Mouse (Mus musculus) natural killer cell, adult 2 months (primary cell): ENCODE data around the gene Fam189a1.

Source experiments
- DNase-seq, 2 experiments: peaks; one replicate each; pipeline ENCODE4 v3.0.0; 2022; ENCODE audit warnings: low spot score in 2 of 2

Gene Fam189a1

DNA sequence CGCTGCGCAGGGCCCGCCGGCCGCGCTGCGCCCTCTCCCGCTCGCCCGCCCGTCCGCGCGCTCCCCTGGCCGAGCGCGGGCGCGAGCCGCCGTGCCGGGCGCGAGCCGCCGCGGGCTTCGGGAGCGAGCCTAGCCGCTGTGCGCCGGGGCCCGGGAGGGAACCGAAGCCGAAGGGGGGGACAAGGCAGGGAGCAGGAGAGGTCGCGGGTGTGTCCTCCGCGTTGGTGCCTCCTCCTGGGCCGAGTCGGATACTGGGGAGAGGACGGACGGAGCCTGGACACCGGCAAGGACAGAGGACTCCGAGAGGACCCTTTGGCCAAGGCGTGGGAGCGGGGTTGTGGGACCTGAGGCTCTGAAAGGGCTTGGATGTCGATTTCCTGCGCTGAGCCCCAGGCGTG, at the start of gene Fam189a1:
Fam189a1 (minus strand) TSS at position 57 of the 398 bp plus-strand sequence.
- DNase-seq, result no peak

DNA sequence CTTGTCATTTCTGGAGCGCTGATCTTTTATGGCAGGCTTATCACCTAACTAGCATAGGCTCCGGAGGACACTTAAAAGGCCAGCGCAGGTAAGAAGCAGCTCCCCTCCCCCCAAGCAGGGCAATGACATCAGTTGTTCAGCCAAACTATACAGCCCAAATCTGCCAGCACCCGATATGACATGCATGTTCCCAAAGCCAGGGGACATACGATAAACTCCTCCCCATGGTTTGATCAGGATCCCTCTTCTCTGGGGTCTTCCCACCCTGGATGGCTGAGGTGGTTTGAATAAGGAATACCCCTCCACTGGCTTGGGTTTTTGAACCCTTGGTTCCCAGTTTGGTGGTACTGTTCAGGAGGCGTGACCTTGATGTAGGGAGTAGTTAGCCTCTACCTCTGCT, 49.7 kb upstream of the Fam189a1 start:
- DNase-seq, result no peak

DNA sequence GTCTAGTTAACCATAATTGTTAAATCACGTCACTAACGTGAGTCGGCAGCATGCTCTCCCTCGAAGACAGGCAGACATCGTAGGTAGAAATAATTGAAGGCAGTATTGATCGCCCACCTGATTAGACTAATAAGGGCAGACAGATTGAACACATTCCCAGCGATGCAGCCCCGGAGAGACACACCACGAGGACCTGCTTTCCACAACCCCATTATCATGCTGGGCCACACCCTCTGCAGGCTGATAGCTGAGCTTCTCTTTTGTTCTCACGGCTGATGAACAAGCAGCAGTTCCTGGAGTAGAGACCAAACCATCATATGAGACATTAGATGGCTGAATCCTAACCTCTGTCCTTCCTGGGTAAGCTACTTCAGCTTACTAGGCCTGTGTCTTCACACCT, 46.3 kb upstream of the Fam189a1 start:
- no peak for DNase-seq

DNA sequence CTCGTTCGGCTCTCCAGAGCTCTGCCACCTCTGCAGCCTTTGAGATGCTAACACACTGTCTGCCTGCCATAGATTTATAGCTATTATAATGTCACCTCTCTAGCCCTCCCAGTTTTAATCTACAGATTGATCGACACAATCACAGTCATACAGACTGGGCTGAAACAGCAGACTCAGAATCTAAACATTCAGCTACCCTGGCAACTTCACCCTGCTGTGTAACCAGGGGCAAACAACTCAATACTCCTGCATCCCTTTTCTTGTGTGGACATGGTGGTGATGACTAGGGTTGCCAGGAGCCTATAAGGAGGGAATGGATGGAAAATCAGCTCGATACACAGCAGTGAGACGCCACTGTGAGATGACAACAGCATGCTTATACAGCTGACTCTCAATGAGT, 24.3 kb upstream of the Fam189a1 start:
- no peak for DNase-seq

DNA sequence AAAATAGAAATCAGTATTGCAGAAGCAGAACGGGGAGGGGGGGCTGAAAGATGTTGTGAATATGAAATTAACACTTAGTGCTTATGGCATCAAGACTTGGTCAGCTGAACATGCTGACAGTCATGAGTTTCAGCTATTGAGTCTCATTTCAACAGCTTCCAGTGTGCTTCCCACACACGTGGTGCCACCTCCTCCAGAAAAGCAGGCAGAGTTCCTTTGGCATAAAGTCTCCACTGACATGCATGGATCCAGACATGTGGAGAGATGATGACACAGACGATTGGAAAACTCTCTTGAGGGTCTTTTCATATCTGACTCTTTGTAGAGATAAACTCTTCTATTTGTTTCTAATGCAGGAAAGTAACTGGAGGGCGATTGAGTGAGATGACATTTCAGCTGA, 14.4 kb upstream of the Fam189a1 start:
- DNase-seq, result no peak

DNA sequence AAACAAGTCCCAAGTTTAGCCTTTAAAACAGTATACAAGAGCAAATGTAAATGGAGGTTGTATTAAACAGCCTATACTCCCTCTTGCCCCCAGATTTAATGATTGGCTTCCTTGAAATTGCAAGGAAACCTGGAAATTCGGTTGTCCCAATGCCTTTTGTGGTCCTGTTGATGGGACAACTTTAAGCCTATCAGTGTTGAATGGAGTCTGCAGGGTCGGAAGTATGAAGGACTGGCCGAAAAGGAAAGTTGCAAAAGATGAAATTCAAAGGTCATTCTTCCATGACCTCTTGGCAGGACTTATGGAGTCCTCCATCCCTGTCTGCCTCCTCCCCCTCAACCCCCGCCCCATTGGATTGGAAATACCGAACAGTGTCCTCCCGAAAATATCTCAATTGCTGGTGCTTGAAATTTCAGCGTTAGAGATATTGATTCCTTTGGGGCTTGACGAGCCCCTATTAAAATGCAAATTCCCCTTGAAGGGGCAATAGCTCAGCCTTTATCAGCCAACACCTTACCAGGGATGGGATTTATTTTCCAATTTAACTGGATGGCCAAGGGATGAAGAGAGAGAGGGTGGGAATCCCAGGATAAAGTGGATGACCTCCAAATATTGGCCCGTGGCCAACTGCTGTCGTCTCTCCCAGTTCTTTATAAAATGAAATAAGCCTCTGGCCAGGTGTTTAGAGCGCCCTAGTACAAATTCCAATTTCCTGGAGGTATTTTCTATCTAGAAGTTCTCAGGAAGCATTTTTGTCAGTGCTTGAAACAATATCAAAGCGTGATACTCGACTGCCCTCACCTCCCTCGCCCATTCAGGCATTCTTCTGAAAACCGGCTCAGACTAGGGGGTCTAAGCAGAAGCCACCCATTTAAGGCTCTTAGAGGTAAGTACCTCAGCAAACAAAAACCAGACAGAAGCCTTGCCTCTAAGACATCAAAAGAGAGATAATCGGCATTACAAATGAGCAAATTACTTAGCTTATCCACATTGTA, 958 bp upstream of the Fam189a1 start:
- no peak for DNase-seq

DNA sequence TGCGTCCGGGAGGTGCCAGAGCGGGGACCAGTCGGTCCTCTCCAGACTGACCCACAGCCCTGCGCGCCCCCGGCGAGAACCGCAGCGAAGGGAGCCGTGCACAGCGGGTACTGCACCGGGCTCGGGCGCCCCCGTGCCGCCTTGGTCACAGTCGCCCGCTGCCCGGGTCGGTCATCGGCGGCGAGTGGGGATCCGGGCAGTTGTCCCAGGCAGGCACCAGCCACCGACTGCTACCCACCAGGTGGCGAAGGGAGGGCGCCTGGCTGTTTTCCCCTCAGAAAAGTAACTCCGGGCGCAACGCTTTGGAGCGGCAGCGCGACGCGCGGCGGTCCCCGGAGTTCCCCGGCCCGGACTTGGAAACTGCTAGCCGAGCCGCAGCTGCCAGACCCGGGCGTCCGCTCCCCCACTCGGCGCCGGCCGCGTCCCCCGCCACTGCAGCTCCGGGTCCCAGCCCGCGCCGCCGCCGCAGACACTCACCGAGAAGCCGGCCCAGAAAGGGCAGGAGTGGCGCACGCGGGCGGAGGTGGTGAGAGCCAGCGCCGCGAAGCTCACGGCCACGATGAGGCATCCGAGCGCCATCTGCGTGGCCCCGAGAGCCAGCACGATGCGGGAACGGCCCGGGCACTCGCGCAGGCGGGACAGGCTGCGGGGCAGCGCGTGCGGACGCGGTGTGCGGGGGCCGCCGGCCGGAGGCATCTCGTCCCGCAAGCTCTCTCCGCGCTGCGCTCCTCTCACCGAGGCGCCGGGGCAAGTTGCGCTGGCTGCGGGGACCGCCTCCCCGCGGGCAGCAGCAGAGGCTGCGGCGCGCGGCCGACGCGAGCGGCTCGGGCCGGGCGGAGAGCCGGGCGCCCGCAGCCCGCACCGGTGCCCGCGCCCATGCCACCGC, 499 bp downstream of the Fam189a1 start:
- no peak for DNase-seq

DNA sequence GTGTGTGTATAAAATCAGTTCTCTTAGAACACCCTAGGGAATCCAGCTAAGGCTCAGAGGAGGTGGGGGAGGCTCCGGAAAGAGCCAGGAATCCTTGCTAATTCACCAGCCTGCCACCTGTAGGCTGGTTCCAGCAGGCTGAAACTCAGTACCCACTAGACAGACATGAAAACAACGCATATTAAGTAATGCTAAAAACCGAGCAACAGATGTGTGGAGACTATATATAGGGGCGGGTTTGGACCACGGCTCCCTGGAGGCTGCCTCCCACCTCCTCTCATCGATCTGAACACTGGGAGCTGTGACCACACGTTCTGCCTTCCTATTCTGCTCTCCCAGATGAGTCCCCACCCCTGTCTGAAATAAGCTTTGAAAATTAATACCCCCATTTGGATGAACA, 1.8 kb downstream of the Fam189a1 start:
- no peak for DNase-seq

DNA sequence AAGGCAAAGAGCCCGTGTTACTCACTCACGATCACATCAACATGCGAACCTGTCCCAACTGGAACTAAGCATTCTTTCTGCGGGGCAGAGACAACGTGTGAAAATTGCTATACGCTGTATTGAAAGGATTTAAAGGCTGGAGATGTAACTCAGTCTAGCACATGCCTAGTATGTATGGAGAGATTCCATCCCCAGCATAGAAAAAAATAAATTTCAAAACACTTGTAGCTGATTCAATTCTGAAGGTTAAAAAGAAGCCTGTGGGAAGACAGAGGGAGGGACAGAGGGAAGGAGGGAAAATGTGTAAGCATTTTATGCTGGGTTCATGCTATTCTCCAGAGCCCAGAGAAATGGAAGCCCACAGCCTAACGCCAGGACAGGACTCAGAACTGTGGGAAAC, 2.5 kb downstream of the Fam189a1 start:
- no peak for DNase-seq

DNA sequence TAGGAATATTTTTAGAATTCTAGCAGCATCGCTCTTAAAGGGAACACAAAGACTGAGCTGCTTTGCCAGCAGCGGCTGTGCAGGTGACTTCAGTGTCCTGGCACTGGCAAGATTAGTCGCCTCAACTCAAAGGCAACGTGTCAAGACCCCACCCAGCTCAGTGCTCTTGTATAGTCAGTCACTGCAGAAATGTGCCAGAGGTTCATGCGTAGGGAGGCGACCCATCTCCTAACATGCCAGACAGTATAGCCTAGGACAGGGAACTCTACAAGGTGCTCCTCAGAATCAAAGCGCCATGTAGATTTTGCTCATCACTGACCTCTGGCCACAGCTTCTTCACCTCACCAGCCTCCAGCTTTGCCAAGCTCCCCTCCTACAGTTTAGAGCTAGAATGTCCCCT, 4.8 kb downstream of the Fam189a1 start:
- no peak for DNase-seq

DNA sequence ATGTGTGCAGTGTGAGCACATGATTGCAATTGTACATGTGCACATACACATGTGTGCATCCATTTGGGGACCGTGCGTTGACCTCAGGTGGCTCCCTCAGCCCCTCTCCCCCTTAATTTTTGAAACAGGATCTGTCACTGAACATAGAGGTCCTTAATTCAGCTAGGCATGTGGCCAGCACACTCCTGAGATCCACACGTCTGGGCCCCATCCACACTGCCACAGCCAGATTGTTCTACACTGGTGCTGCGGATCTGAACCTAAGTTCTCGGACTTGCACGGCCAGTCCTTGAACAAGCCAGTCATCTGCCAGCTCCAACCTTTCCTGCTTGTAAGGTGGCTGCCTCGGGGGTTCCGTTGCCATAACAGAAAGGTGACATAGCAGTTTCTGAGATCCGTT, 7.3 kb downstream of the Fam189a1 start:
- DNase-seq, result no peak

DNA sequence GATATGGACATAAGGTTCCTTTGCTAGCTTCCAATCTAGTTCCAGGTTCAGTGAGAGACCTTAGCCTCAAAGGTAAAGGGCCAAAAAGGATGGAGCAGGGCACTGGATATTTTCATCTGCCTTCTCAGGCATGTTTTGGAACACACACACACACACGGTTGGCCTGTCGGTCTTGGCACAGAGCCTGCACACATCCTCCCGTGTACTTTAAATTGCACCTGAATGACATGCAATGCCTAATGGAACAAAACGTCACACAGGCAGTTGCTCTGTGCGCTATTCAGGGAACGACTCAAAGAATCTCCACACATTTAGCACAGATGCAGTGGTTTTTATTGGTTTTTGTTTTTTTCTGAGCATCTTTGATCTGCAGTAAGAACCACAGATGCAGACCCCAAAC, 11.5 kb downstream of the Fam189a1 start:
- no peak for DNase-seq

DNA sequence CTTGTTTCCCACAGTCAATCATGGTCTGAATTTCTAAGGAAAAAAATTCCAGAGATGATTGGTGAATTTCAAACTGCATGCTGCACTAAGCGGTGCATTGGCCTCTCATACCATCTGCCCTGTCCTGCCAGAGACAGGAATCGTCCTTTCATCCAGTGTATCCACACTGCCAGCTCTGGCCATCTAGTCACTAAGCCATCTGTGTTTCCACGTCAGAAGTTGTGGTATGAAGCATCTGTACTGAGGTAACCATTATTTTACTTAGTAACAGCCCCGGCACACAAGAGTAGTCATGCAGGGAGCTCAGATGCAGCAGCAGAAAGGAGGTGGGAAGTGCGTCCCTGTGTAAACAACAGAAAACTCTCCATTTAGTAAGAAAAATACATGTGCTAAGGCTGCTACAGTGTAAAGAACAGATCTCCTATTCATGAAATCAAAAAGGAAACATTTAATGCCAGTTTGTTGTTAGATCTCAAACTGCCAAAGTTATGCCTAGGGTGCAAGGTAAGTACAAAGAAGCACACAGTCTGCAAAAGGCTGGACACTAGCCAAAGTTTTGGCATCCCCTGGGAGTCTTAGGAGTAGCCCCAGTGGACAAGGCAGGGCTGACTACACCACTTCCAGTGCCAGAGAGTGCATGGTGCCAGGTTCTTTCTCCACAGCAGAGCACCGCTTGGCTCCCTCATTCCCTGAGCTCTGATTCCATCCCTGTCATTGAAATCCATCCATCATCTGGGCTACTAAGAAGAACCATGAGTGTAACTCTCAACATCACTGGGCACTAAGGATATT, 14.3 kb downstream of the Fam189a1 start:
- DNase-seq, result no peak

DNA sequence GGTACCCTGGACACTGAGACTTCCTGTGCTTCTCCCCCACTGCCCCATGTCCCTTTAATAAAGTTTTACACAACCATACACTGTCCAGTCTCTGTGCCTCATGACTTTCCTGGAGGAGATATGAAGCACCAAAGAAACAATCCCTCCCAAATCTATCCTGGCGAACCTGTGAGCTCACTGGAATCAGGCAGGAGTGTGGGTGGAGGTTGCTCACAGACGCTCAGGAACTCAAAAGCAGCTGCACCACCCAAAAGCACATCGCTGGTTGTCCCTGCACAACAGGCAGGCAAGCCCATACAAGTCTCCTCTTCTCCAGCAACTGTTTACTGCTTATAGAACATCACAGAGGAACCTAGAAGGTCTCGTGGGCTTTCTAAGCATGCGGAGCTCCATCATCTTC, 15.5 kb downstream of the Fam189a1 start:
- no peak for DNase-seq

DNA sequence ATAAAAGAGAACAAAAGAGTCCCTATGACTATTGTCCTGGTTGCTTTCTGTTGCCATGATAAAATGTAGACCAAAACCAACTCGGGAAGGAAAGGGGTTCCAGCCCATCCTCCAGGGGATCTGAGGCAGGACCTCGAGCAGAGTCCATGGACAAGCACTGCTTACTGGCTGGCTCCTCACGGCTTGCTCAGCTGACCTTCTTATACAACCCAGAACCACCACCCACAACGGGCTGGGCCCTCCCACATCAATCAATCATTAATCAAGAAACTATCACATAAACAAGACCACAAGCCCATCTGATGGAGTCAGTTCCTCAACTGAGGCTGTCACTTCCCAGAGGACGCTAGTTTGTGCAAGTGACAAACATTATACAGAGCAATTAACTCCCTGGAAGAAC, 16.3 kb downstream of the Fam189a1 start:
- DNase-seq, result no peak

DNA sequence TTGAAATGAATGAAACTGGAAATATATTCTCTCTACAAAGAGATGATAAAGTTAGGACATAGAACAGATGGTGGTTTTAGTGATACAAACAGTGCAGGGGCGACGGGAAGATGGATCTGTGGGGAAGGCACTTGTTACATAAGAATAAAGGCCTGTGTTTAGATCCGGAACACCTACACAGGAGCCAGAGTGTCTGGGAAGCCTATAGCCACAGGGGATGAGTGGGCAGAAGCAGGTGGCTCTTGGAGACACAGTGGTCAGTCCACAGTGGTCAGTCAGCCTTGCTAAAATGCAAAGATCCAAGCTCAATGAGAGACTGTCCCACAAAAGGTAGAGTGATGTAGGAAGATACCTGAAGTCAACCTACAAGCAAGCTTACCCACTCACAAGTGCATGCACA, 32.6 kb downstream of the Fam189a1 start:
- DNase-seq, result no peak

DNA sequence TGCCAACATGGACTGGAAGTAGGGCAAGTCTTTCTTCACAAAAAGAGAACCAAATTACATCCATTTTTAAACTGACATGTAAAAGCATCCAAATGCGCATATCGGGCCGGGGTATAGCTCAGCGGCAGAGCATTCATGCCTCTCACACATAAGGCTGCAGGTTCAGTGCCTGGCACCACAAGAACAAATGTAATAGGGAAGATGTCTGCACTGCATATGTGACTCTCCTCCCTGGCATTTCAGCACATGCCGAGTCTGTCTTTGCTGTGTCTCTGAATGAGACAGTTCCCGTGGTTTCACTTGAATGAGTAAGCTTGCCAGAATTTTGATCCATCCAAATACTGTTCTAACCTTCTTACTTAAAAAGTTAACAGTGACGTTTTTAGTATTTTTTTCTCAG, 39.5 kb downstream of the Fam189a1 start:
- no peak for DNase-seq

DNA sequence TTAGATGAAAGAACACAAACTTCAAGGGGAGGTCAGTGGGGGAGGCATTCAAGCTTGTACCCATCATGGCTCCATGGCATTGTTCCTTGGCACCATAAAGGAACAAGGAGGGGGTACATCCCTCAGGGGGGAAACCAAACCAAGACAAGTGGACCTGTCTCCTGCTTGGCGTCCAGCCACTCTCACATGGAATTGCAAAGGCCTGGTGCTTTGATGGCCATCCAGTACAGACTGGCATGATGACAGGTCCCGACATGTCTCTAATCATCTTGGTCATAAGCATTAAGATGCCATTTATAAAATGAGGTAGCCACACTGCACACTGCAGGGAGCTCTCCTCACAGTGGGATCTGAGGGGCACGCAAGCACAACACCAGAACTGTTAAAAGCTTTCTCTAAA, 41.0 kb downstream of the Fam189a1 start:
- DNase-seq, result no peak

DNA sequence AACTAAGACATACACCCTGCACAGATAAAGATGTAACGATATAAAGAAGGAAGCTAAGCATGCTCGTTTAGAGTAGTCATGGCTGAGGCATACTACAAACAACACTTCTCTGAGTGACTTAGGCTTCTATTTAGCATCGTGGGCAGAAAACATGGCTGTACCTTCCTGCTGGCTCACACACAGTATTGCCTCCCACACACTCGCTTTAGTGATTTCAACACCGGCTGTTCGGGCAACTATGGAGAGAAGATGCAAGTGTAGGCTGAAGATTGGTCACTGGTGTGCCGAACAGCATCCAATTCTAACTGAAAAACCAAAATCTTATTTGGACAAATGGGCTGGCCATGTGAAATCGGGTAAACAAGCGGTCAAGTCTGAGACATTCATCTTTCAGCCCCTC, 44.7 kb downstream of the Fam189a1 start:
- DNase-seq, result no peak

DNA sequence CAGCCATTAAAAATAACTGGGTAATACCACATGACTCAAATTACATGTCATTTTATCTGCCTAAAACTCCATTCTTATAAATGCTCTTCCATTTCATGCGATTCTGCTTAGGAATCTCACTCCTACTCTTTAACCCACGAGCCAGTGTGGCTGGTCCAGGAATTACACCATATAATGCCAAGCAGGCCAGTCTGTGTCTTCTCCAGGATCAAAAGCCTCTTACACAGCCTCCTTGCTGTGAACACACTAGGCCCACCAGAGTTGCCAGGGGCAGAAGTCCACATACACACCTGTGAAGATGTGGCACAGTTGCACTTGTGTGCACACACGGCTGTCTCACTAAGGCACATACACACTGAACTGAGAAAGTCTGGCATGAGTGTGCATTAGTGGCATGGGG, 50.8 kb downstream of the Fam189a1 start:
- no peak for DNase-seq

DNA sequence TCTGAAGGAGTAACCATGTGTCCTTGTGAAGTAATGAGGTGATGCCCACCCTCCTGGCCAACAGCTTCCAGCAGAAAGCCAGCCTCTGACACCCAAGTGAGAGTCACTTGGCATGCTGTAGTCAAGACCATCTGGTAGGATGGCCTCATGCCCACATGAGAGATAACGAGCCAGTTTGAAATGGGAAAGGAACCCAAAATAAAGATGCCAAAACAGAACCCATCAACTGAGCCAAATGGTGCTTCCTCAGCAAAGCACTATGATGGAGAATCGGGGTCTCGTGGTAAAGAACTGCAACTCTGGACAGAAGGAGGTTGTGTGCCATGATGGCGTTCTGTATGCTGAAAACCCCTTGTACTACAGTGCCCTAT, 51.3 kb downstream of the Fam189a1 start:
- DNase-seq, result no peak
